Mouse (Mus musculus): ENCODE results near the gene Sco1.
A peak's percentile ranks its signal among the peaks of the same experiment; 100 is the strongest.
"Not testable (repeated sequence)": the region's sequence is repeated elsewhere in the genome, so short reads cannot be mapped to it uniquely, and the experiment has no call there.

Sco1 gene

DNA sequence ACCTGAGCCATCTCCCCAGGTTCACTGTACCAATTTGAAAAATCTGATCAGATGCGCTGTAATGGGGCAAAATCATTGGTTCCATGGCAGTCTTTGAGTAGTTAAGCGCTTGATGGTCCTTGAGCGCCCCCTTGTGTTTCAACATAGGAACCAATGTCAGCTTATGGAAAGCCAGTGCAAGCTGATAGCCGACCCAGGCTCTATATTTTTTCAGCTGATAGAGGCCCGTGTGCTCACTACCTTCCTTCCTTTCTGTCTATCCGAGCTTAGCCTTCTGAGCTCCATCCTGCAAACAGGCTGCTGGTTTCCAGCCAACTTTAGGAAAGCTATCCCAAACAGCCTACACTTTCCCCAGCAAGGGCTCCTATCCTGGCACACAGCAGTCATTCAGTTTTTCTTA lies 33.0 kb downstream of the Sco1 start:
- DNase-seq (ENCODE audit: low spot score): peak; percentile 74

DNA sequence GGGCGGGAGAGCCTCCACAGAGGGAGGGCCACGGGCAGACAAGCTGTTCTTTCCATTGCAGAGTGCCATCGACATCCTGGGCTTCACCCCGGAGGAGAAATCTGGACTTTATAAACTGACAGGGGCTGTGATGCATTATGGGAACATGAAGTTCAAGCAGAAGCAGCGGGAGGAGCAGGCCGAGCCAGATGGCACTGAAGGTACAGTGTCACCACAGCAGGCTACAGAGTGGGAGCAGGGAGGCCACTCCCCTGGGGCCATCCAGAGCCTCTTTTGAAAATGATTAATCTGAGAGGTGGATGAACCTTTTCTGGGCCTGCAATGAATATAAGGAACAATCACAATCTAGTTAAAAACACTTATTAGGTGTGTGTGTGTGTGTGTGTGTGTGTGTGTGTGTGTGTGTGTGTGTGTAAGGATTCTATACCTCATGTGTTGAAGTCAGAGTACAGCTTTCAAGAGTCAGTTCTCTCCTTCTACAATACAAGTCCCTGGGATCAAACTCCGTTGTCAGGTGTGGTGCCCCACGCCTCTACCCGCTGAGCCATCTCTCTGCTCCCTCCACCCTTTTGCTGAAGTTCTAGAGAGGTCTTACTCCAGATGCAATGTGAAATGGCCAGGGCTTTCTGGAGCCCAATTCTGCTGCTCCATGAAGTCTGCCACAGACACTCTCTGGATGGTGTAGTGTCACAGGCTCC lies 34.1 kb downstream of the Sco1 start:
- no peak for DNase-seq (ENCODE audit: low spot score)

DNA sequence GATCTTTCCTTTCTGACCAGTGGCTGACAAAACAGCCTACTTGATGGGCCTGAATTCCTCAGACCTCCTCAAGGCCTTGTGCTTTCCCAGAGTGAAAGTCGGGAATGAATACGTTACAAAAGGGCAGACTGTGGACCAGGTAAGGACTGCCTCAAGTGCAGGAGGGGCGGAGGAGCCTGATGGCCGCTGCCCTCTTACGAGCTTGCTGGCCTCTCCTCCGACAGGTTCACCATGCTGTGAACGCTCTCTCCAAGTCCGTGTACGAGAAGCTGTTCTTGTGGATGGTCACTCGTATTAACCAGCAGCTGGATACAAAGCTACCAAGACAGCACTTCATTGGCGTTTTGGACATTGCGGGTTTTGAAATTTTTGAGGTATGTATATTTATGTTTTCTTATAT lies 34.8 kb downstream of the Sco1 start:
- no peak for DNase-seq (ENCODE audit: low spot score)

DNA sequence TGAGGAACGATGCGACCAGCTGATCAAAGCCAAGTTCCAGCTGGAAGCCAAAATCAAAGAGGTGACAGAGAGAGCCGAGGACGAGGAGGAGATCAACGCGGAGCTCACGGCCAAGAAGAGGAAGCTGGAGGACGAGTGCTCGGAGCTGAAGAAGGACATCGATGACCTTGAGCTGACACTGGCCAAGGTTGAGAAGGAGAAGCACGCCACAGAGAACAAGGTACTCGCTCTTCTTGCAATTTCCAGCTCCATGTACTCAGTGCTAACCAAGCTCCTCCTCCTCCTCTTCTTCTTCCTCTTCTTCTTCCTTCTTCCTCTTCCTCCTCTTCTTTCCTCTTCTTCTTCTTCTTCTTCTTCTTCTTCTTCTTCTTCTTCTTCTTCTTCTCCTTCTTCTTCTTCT lies 39.9 kb downstream of the Sco1 start:
- not testable (repeated sequence) for DNase-seq (ENCODE audit: low spot score)

DNA sequence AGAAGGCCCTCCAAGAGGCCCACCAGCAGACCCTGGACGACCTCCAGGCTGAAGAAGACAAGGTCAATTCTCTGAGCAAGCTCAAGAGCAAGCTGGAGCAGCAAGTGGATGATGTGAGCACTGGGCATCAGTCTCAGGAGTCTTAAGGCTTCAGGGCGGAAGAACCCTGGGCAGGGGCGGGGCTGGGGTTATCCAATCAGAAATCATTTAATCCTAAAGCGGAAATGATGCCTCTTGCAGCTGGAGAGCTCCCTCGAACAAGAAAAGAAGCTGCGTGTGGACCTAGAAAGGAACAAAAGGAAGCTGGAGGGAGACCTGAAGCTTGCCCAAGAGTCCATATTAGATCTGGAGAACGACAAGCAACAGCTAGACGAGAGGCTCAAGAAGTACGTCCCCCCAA lies 40.7 kb downstream of the Sco1 start:
- no peak for DNase-seq (ENCODE audit: low spot score)

DNA sequence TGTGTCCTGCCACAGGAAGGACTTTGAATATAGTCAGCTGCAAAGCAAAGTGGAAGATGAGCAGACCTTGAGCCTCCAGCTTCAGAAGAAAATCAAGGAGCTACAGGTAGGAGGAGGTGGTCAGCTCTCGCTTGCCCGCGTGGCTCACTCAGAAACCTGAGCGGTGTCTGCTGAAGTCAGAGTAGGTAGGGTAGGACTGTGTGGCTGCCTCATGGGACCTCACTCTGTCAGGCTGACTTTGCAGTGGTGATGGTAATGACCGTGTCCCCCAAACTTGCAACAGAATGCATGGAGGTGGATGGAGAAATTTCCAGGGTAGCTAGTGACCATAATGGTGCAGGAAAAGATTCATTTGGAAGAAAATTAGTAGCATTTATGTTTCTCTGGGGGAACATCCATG lies 41.2 kb downstream of the Sco1 start:
- no peak for DNase-seq (ENCODE audit: low spot score)

DNA sequence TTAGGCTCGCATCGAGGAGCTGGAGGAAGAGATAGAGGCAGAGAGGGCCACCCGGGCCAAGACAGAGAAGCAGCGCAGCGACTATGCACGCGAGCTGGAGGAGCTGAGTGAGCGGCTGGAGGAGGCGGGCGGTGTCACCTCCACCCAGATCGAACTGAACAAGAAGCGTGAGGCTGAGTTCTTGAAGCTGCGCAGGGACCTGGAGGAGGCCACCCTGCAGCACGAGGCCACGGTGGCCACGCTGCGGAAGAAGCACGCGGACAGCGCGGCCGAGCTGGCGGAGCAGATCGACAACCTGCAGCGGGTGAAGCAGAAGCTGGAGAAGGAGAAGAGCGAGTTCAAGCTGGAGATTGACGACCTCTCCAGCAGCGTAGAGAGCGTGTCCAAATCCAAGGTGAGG lies 42.0 kb downstream of the Sco1 start:
- DNase-seq (ENCODE audit: low spot score): no peak

DNA sequence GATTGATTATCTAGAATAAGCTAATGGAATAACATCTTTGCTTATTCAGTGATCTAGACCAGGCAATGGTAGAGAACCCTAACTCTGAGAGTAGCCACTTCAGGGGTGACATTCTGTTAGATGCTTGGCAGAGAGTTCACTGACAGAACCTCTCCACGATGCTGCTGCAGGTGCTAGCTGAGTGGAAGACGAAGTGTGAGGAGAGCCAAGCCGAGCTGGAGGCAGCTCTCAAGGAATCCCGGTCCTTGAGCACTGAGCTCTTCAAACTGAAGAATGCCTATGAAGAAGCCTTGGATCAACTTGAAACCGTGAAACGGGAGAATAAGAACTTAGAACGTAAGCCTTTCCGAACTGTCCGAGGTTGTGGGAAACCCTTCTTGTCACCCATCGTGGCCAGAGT lies 45.2 kb downstream of the Sco1 start:
- DNase-seq (ENCODE audit: low spot score): no peak

DNA sequence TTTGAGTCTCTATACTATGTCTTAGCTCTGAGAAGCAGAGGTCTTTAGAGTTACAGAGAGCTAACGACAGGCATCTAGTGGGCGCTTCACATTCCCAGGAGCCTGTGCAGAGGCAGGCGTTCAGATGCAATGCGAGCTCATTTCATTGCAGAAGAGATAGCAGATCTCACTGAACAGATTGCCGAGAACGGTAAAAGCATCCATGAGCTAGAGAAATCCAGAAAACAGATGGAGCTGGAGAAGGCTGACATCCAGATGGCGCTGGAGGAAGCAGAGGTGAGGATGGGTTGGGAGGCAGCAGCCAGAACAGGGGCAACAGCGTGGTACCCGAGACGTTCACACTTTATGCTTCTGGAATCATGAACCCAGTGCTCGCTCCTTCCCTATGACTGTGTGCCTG lies 46.0 kb downstream of the Sco1 start:
- DNase-seq (ENCODE audit: low spot score): no peak

DNA sequence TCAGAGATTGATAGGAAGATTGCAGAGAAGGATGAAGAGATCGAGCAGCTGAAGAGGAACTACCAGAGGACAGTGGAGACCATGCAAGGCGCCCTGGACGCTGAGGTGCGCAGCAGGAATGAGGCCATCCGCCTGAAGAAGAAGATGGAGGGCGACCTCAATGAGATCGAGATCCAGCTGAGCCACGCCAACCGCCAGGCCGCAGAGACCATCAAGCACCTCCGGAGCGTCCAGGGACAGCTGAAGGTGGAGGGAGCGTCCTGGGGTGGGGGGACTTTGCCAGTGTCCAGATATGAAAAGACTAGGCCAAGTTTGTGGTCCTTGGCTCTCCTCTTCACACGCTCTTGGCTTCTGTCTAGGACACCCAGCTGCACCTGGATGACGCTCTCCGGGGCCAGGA lies 46.8 kb downstream of the Sco1 start:
- no peak for DNase-seq (ENCODE audit: low spot score)

DNA sequence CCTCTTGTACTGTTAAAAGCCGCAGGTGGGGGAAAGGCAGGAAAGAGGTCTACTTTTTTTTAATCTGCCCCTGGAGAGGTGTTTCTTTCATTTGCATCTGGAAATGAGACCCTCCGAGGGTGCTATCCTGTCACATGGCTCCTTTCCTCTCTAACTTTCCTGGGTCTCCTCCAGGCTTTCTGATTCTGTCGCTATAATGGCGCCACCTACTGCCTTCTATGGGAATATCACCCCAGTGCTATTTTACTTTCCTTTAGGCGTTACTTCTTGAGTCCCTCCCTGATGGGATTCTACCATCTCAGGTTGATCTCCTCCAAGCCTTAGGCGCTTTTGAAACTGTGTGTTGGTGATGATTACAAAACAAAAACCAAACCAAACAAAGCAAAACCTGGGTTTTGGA lies 47.7 kb downstream of the Sco1 start:
- DNase-seq (ENCODE audit: low spot score): peak; percentile 29

DNA sequence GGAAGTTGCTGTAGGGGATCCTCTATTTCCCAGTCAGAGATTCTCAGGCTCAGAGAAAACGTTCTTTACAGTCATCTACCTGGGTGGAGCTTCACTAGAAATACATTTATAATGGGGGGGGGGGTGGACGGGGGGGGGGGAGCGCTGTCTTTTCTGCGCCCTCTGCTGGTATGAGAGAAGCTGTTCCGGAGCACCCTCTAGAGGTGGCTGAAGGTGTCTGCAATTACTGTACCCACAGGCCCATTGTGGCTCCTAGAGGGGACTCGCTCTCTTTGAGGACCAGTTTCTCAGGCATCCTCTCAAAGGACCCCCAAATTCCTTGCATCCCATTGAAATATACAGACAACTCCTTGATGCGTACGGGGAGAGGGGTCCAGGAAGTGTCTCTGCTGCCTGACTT lies 49.2 kb downstream of the Sco1 start:
- peak; percentile 33 for DNase-seq (ENCODE audit: low spot score)

DNA sequence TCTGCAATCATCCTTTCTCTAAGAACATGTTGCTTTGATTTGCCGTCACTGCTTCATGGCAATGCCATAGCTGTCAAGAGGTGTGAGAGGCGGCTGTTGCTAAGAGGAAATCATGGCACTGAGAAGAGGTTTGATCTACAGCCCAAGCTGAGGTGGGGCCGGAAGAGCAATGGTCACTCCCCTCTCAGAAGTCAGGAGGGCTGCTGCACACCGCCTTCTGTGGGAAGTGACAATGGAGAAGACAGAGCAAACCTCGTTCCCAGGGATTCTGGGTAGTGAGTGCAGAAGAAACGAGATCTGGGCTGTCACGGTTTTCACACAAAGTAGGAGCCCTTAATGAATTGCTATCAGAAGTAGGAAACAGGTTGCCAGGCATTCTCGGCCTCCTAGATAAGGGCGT lies 50.8 kb downstream of the Sco1 start:
- no peak for DNase-seq (ENCODE audit: low spot score)

DNA sequence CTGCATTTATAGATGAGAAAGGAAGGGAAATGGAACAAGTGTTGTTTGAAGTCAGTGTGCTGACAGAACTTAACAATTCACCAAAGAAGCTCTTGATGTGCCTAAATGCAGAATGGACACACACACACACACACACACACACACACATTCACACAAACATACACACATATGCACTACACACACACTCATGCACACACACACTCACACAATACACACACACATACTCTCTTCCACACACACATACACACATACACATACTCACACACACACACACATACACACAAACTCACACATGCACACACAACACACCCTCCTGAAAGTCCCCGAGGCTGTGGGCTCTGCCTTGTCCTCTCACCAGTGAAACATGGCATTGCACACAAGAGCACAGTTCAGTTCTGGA lies 51.8 kb downstream of the Sco1 start:
- no peak for DNase-seq (ENCODE audit: low spot score)

DNA sequence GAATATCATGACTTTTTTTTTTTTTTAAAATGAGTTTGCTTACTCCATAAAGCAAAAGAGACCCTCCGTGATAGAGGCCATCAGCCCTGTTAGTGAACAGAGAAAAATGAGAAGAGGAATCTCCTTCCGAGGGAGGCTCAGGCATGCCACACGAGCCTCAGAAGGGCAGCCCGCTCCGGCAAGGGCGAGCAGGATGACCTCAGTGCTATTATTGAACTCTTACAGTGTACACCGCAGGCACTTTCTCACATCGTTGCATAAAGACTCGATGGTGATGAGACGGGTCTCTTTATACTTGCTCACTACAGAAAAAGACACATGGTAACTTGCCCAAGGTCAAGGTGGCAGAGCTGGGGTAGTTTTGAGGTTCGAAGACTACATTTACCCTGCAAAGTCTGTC lies 52.2 kb downstream of the Sco1 start:
- no peak for DNase-seq (ENCODE audit: low spot score)

DNA sequence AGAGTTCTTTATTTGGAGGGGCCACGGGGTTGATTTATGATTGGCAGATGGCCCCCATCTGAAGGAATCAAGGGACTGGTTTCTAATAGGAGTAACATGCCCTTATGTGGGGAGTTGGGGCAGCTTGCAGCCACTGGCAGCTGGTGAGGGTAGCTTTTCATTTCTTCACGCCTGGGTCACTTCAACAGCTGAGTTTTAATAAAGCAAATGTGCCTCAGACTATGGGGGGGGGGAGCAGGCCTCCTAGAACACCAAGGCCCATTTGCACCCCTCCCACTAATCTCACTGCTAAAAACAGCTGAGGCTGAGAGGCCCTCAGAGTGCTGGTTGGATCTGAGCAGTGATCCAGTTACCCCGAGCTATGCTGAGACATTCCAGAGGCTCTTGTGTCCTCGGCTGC lies 53.2 kb downstream of the Sco1 start:
- DNase-seq (ENCODE audit: low spot score): no peak

DNA sequence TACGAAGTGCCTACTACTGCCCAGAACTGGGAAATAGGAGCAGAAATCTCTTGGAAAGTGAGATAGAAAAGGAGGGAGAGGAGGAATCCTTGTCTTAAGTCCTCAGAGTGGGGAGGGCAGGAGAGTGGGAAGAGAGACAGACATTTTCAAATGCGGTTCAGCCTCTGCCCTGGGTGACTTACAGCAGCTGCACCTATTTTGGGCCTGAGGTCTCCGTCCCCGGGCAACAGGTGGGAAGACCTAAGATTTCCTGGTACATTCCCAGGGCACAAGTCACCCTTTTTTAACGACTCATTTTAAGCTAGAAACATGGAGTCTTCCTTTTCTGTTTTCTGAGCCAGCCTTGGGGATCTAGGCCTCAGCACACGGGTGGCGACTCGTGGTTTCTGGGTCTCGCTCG lies 54.5 kb downstream of the Sco1 start:
- no peak for DNase-seq (ENCODE audit: low spot score)

DNA sequence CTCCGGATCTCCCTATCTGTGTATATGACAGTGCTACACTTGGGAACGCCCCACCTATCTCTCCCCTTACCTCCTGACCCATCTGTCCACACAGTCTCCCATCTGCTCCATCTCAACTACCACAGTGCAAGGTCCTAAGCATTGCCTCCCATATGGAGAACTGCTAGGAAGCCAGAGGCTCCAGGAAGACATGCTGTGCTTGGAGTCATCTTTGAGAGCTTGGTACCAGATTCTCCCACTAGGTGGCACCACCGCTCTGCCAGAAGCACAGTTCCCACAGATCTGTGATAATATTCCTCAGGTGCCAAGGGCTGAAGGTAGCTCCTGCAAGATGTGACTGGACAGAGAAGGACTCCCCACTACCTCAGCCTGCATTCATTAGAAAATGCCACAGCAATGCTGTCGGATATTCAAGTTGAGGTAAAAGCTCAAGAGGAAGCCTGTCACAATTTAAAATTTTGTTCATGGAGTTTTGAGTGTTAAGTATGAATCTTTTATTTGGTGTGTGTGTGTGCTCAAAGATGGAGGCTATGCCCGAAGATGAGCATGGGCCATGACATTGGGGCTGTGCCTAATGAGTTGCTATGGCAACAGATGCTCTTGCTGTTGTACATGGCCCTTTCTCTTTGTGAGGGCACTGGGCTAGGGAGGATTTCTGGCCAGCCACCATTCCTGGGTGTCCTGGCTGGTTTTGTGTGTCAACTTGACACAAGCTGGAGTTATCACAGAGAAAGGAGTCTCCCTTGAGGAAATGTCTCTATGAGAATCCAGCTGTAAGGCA lies 57.9 kb downstream of the Sco1 start:
- peak; percentile 44 for DNase-seq (ENCODE audit: low spot score)

DNA sequence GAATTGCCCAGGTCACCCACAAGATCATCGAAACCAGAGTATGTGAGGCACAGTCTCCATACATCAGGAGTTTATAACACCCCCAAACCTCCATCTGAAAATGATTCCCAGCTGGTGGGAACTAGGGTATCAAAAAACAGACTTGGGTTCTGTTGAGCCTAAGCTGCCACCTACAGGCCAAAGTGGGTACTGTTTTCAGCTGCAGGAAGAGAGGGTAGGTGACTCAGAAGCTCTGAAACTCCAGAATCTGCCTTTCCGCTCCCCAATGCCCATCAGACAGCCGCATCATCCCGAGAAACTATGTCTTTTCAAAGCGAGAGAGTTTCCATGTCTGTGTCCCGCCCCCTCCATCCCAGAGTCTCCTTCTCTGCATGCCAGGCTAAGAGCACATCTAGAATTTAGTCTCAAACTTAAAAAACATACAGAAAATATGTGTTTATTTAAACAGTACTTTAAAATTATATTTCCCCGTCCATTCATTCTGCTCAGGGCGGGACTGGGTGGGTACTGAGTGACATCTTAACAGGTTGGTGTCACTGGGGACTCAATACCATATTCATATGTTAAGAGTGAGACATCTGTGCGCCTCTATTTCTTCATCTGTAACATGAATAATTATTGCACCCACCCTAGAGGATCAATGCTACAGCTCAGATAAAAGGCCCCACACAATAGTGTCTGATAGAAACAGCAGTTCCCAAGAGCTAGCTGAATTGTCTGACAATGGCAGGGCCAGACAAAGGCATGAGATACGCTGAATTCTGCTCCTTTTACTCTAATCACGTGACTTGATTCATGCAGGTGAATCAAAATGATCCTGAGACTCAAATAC lies 59.8 kb downstream of the Sco1 start:
- DNase-seq (ENCODE audit: low spot score): peak; percentile 34

DNA sequence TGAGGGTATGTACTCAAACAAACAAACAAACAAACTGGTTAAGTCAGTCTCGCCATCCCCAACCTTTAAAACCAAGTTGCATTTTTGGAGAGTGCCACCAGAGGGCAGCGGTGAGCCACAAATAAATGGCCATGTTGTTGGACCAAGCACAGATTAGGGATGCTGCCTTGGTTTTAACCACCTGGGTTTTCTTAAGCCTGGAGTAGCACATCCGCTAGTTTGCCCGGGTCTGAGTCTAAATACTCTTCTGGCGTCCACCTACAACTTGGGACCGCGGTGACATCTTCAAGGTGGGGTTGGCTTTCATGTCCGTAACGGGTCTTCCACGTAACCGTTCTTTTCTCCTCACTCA lies 60.4 kb downstream of the Sco1 start:
- peak; percentile 37 for DNase-seq (ENCODE audit: low spot score)

DNA sequence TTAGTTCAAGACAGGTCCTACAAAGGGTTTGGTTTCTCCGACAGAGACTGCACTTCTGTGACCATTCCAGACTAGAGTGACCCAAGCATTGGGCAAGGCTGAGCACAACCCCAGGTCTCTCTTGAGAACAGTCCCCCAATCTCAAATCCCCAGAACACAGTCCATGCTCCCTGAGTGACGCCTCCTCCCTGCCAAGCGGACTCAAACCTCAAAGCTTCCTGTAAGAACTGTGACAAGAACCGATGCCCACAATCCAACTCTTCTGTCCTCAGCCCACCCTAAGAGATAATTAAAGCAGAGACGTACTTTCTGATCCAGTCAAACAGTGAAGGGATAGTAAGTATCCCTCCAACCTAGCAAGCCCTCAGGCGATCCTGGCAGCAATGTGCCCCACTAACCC lies 60.9 kb downstream of the Sco1 start:
- no peak for DNase-seq (ENCODE audit: low spot score)

DNA sequence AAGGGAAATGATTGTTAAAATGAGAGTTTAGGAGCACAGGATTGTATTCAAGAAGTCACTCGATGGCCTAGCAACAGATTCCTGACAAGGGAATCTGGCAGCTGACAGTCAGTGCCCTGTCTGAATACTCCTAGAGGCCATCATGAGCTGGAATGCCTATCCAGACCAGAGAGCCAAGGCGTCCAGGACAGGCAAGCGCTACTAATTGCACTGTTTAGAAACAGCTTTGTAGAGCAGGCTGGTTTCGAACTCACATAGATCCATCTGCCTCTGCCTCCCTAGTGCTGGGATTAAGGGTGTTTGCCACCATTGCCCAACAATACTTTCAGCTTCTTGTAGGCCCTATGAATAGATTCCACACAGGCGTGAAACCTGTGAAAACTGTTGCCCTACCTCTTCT lies 61.8 kb downstream of the Sco1 start:
- no peak for DNase-seq (ENCODE audit: low spot score)

DNA sequence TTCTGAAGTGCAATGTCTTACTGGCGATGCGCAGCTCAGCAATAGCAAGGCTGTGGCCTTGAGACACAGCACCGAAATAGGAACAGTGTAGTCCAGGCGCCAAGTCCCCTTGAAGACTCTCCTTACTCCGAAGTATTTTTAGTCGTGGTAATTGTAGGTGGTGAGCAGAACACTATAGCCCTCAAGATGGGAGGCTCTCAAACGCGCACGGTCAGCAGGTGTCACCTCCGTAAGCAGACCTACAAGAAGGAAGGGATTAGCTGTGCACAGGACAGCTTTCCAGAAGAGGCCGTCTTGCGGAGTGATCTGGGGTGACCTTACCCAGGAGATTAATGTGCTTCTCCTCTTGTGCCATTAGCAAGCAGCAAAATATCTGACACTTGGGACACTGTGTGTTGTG lies 62.4 kb downstream of the Sco1 start:
- DNase-seq (ENCODE audit: low spot score): no peak
